Mouse (Mus musculus) CH12.LX (cell line): ENCODE results near the gene Pax1.

ENCODE experiments used
- EP300 ChIP-seq: IDR thresholded peaks from 2 replicates; pipeline ENCODE4 v1.6.1; 2011; ENCODE audit warnings: low read length, improper control_type of control experiment
- POLR2A ChIP-seq: IDR thresholded peaks from 2 replicates; pipeline ENCODE4 v1.6.1; 2011; ENCODE audit warnings: low read depth, mild to moderate bottlenecking, improper control_type of control experiment, low read length

DNA sequence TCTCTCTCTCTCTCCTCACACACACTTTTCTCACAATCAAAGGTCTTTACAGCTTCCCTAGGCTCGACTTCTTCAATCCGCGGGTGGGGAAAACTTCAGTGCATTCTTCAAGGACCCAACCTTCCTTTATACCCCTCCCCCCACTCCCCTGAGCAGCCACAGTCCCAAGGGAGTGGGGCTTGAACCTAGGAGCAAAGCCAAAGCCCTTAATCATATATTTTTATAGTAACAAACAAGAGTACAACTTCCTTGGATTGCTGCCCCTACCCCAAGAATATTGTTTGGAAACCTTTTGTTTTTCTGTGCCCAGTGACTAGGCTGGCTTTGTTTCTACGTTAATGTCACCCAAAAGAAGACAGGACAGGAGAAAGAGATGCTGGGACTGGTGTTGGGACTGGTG lies 12.5 kb downstream of the Pax1 start:
- TF ChIP-seq EP300 (no peak), POLR2A (no peak)
